Mouse (Mus musculus) kidney, postnatal 4 days (tissue): ENCODE measurements around the gene Gm21767.
"Not testable (repeated sequence)": the region's sequence is repeated elsewhere in the genome, so short reads cannot be mapped to it uniquely, and the experiment has no call there.

Source experiments
- DNase-seq, 2 experiments: peaks; one replicate each; pipeline ENCODE4 v3.0.0; 2021; ENCODE audit warnings: mixed read lengths in 2 of 2

Gene Gm21767

DNA sequence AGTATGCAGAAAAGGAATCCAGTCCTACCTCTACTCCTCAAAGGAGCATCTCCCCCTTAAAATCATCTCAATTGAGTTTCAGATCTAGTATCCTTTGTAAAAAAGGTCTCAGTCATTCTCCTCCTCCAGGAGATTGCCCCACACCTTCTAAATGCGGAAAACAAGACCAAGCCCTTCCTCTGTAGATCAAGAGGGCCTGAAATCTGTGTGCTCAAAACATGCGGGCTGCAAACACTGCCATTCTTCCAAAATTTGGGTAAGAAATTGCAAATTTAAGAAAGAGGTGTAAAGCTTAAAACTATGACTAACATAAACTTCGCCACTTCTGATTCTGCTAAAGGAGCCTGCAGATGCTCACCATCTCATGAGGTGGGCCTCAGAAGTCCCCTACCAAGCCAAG, at the start of gene Gm21767:
TSS of gene Gm21767 (plus strand) at position 301 of the 400 bp plus-strand sequence.
- not testable (repeated sequence) for DNase-seq
